ENCODE assay signal across 10 mouse cellular contexts in genomic region chr1:153702853-153703410, GRCm38 (mm10). TPM values are rescaled to one million over a fixed set of nuclear protein-coding genes. Genes with fewer than 3 reads are reported as not detected.
DNase-seq lines count a peak whose midpoint lies in the region; ATAC-seq lines count a peak whose summit lies in the region.
"Had no signal": no experiment of that assay in that cellular context is flagged by ENCODE, and none has a peak within 500 bp of the region (broad histone marks: within the 10 kb centered on the region; RNA-seq: fewer than 3 reads in every experiment).

No protein-coding gene starts in this region.

- no peak overlapping the region; the same call in 1 of the 2 replicates for H3K4me2 ChIP-seq in midbrain, embryonic 11.5 days
- H3K4me2 ChIP-seq in kidney, embryonic 16.5 days (replicated peaks; ENCODE audit: low read depth, low read length): no peak overlapping the region

- 0 out of 2 replicates have a peak overlapping the region, but pooled peaks have one; percentile 18 for H3K4me3 ChIP-seq in hindbrain, embryonic 10.5 days
- no peak overlapping the region for H3K4me3 ChIP-seq in midbrain, embryonic 11.5 days (ENCODE audit: low read depth, low read length)
- no peak overlapping the region for H3K4me3 ChIP-seq in kidney, embryonic 16.5 days (ENCODE audit: low read length)
- H3K4me3 ChIP-seq: embryonic facial prominence, embryonic 15.5 days had no signal

- H3K27me3 ChIP-seq in hindbrain, embryonic 10.5 days (ENCODE audit: insufficient read depth, poor library complexity, severe bottlenecking): peaks cover 6% of the 10 kb centered on the region
- H3K27me3 ChIP-seq in midbrain, embryonic 11.5 days (ENCODE audit: control insufficient read depth, insufficient read depth, low read length): no peaks in the 10 kb centered on the region
- H3K27me3 ChIP-seq in kidney, embryonic 16.5 days (ENCODE audit: insufficient read depth, low read length): no peaks in the 10 kb centered on the region
- H3K27me3 ChIP-seq: embryonic facial prominence, embryonic 15.5 days had no signal

- peak overlapping the region; percentile 32; the same call in 1 of the 2 replicates for H3K9ac ChIP-seq in midbrain, embryonic 11.5 days (ENCODE audit: low read length)
- no peak overlapping the region for H3K9ac ChIP-seq in kidney, embryonic 16.5 days (replicated peaks; ENCODE audit: low read length)
- H3K9ac ChIP-seq: embryonic facial prominence, embryonic 15.5 days had no signal

- H3K36me3 ChIP-seq in hindbrain, embryonic 10.5 days: no peaks in the 10 kb centered on the region
- no peaks in the 10 kb centered on the region for H3K36me3 ChIP-seq in midbrain, embryonic 11.5 days (ENCODE audit: control insufficient read depth, insufficient read depth, low read length)
- no peaks in the 10 kb centered on the region for H3K36me3 ChIP-seq in kidney, embryonic 16.5 days (ENCODE audit: insufficient read depth, low read length)
- H3K36me3 ChIP-seq: embryonic facial prominence, embryonic 15.5 days had no signal

- peak; percentile 41 for DNase-seq in Muller cell, postnatal 12 days (ENCODE audit: inconsistent ontology term)
- DNase-seq in adrenal gland, postnatal 14 days: peak; percentile 41
- DNase-seq in hindbrain, embryonic 10.5 days (ENCODE audit: low spot score): no peak
- peak; percentile 93 for DNase-seq in midbrain, embryonic 11.5 days (ENCODE audit: low spot score, missing footprints)
- DNase-seq in kidney, adult 8-10 months: no peak
- DNase-seq in kidney, adult 18-20 months: no peak
- DNase-seq: kidney, postnatal 10 days; lung, postnatal 36 days had no signal

- ATAC-seq in midbrain, embryonic 11.5 days (ENCODE audit: low FRiP score): peak; percentile 51
- no peak for ATAC-seq in kidney, embryonic 16.5 days (ENCODE audit: low FRiP score, low TSS enrichment)

- H3K9me3 ChIP-seq in hindbrain, embryonic 10.5 days: no peaks in the 10 kb centered on the region
- H3K9me3 ChIP-seq in midbrain, embryonic 11.5 days (ENCODE audit: control insufficient read depth, low read length): no peaks in the 10 kb centered on the region
- H3K9me3 ChIP-seq in kidney, embryonic 16.5 days (ENCODE audit: low read length): no peaks in the 10 kb centered on the region
- H3K9me3 ChIP-seq: embryonic facial prominence, embryonic 15.5 days had no signal

- peak overlapping the region; percentile 73 for H3K27ac ChIP-seq in hindbrain, embryonic 10.5 days
- H3K27ac ChIP-seq in midbrain, embryonic 11.5 days (ENCODE audit: low read depth, low read length): peak overlapping the region; percentile 89
- H3K27ac ChIP-seq in kidney, embryonic 16.5 days (ENCODE audit: low read length): no peak overlapping the region
- H3K27ac ChIP-seq: embryonic facial prominence, embryonic 15.5 days had no signal

- WGBS in hindbrain, embryonic 10.5 days: 64% methylated on average over 8 of the region's 8 CpGs
- 46% methylated on average over 8 of the region's 8 CpGs for WGBS in midbrain, embryonic 11.5 days
- 67% methylated on average over 8 of the region's 8 CpGs for WGBS in kidney, embryonic 16.5 days

- peaks cover 58% of the 10 kb centered on the region for H3K4me1 ChIP-seq in hindbrain, embryonic 10.5 days (replicated peaks)
- H3K4me1 ChIP-seq in midbrain, embryonic 11.5 days (ENCODE audit: control insufficient read depth, insufficient read depth, low read length): peaks cover 26% of the 10 kb centered on the region
- peaks cover 24% of the 10 kb centered on the region for H3K4me1 ChIP-seq in kidney, embryonic 16.5 days (ENCODE audit: insufficient read depth, low read length)

RNA-seq across cellular contexts. Expression of gene Rgs16, which starts 37.2 kb away (rescaled TPM):
- total RNA-seq in adrenal gland, postnatal 14 days (2021): 2.9 TPM in 2 replicates
- polyA plus RNA-seq in hindbrain, embryonic 10.5 days (2016; fragmentation: Nextera tagmentation; extraction: Ambion mirVana): 18.9 and 21.1 TPM in 2 replicates
- polyA plus RNA-seq in midbrain, embryonic 11.5 days (2014; fragmentation: Nextera tagmentation; extraction: Ambion mirVana): 20.3 and 21.6 TPM in 2 replicates
- polyA plus RNA-seq in kidney, embryonic 16.5 days (2015; fragmentation: Nextera tagmentation; extraction: Ambion mirVana): 4.5 and 5.0 TPM in 2 replicates

RNA-seq across cellular contexts. Expression of gene Rnasel, which starts 46.3 kb away (rescaled TPM):
- 10.0 and 13.1 TPM in 2 replicates for total RNA-seq in adrenal gland, postnatal 14 days (2021)
- 12.6 and 23.7 TPM in 2 replicates for polyA plus RNA-seq in hindbrain, embryonic 10.5 days (2016; fragmentation: Nextera tagmentation; extraction: Ambion mirVana)
- 27.5 and 28.3 TPM in 2 replicates for polyA plus RNA-seq in midbrain, embryonic 11.5 days (2014; fragmentation: Nextera tagmentation; extraction: Ambion mirVana)
- polyA plus RNA-seq in kidney, embryonic 16.5 days (2015; fragmentation: Nextera tagmentation; extraction: Ambion mirVana): 10.7 and 12.4 TPM in 2 replicates

RNA-seq across cellular contexts. Expression of gene Rgs8, which starts 50.1 kb away (rescaled TPM):
- total RNA-seq in adrenal gland, postnatal 14 days (2021): 0.07 and 0.41 TPM in 2 replicates
- polyA plus RNA-seq in hindbrain, embryonic 10.5 days (2016; fragmentation: Nextera tagmentation; extraction: Ambion mirVana): 4.9 and 8.9 TPM in 2 replicates
- 12.7 and 14.1 TPM in 2 replicates for polyA plus RNA-seq in midbrain, embryonic 11.5 days (2014; fragmentation: Nextera tagmentation; extraction: Ambion mirVana)
- 0.16 and 0.31 TPM in 2 replicates for polyA plus RNA-seq in kidney, embryonic 16.5 days (2015; fragmentation: Nextera tagmentation; extraction: Ambion mirVana)

Comparison
In these comparisons a context has a peak if more than half of its experiments do, and no peak if none do; other contexts are left out.
1. DNase-seq: peak in Muller cell, postnatal 12 days (single experiment), adrenal gland, postnatal 14 days (single experiment) and midbrain, embryonic 11.5 days (single experiment); none in hindbrain, embryonic 10.5 days (single experiment), kidney, adult 8-10 months (0 of 2) and kidney, adult 18-20 months (single experiment).